Mouse (Mus musculus): ENCODE measurements around the gene Hrg.
"Not testable (repeated sequence)": the region's sequence is repeated elsewhere in the genome, so short reads cannot be mapped to it uniquely, and the experiment has no call there.

Hrg gene

GRCm38 (mm10) chr16:22961073-22961472 lies 10.2 kb downstream of the Hrg start:
- DNase-seq (ENCODE audit: low spot score in 2 of 2) = no peak

GRCm38 (mm10) chr16:22962256-22962655 lies 11.4 kb downstream of the Hrg start:
- no peak for DNase-seq (ENCODE audit: low spot score in 2 of 2)

- DNase-seq (ENCODE audit: low spot score in 2 of 2) = no peak
These were observed 12.4 kb downstream of the Hrg start for GRCm38 (mm10) chr16:22963293-22963692.

GRCm38 (mm10) chr16:22967383-22968030 lies 16.6 kb downstream of the Hrg start:
- DNase-seq (ENCODE audit: low spot score in 2 of 2) = peak in 1 of 2 experiments; percentile 3

GRCm38 (mm10) chr16:22996951-22997350 lies 46.1 kb downstream of the Hrg start:
- not testable (repeated sequence) for DNase-seq (ENCODE audit: low spot score in 2 of 2)

Data from frontal cortex, postnatal 36 days (tissue).